Mouse (Mus musculus) ES-E14 (cell line): Measurements from ENCODE around the gene Hist2h2bb.

Source experiments
- HCFC1 ChIP-seq: IDR thresholded peaks from 2 replicates; pipeline ENCODE4 v1.6.1; 2012; ENCODE audit warnings: low read length, inconsistent platforms, borderline replicate concordance; ENCODE audit not compliant: insufficient read depth
- MAFK ChIP-seq: IDR thresholded peaks from 2 replicates; pipeline ENCODE4 v1.6.1; 2014; ENCODE audit warnings: mild to moderate bottlenecking, low read depth, low read length, inconsistent platforms; ENCODE audit not compliant: insufficient read depth
- ZNF384 ChIP-seq: IDR thresholded peaks from 2 replicates; pipeline ENCODE4 v1.6.1; 2012; ENCODE audit warnings: low read depth, low read length, inconsistent platforms

GRCm38 (mm10) chr3:96298360-96298759, 28.8 kb downstream of the Hist2h2bb start:
- no peak for TF ChIP-seq HCFC1
- TF ChIP-seq ZNF384, result no peak
- peak; percentile 63 for TF ChIP-seq MAFK
